Mouse (Mus musculus) testis, adult 2 months (tissue): ENCODE measurements at regions not wholly inside any gene's neighbourhood (a gene's known extent, or its start where the extent isn't known, plus 50 kb on each side); places are given as distances from the start of the nearest gene placed in this dataset.

Experiments used
- CTCF ChIP-seq: fragments of 200-500 bp; IDR thresholded peaks from 2 replicates; pipeline ENCODE4 v1.5.1; 2012; ENCODE audit warnings: low read depth, mild to moderate bottlenecking, inconsistent platforms, low read length, moderate library complexity; ENCODE audit not compliant: control insufficient read depth, insufficient read depth, insufficient replicate concordance
- POLR2A ChIP-seq: fragments of 200-500 bp; IDR thresholded peaks from 2 replicates; pipeline ENCODE4 v1.6.1; 2012; ENCODE audit warnings: low read depth, mild to moderate bottlenecking, inconsistent platforms, low read length, moderate library complexity; ENCODE audit not compliant: control insufficient read depth

GRCm38 (mm10) chr4:140439856-140440255 lies 193.3 kb upstream of the Igsf21 start:
- no peak for TF ChIP-seq CTCF
- no peak for TF ChIP-seq POLR2A
